Mouse (Mus musculus): ENCODE measurements around the gene Ror1. TPM values are rescaled to one million over a fixed set of nuclear protein-coding genes. Genes with fewer than 3 reads are reported as not detected.

The Ror1 gene
- polyA plus RNA-seq, 1 experiment = 2.6 TPM

GRCm38 (mm10) chr4:100137102-100137835 lies 41.7 kb downstream of the Ror1 start:
- TF ChIP-seq CTCF (IDR thresholded peaks at IDR 0.05; ENCODE audit: insufficient read depth, low read length) = no peak
- no peak for TF ChIP-seq POLR2A (IDR thresholded peaks at IDR 0.05; ENCODE audit: borderline replicate concordance, extremely low read depth, low read depth, low read length)
- no peak for DNase-seq
- Histone ChIP-seq H3K4me1 (ENCODE audit: control insufficient read depth, insufficient read depth, low read length) (no peaks in the 10 kb centered on the region), H3K4me3 (replicated peaks; ENCODE audit: extremely low read depth, low read depth, low read length) (no peak overlapping the region)
- WGBS = 91% methylated on average over 11 of the region's 11 CpGs

GRCm38 (mm10) chr4:100141626-100142025 lies 46.0 kb downstream of the Ror1 start:
- no peak for DNase-seq
- WGBS = 67% methylated on average over 2 of the region's 2 CpGs
- H3K4me3 ChIP-seq (replicated peaks; ENCODE audit: extremely low read depth, low read depth, low read length) = no peak overlapping the region
- TF ChIP-seq CTCF (IDR thresholded peaks at IDR 0.05; ENCODE audit: insufficient read depth, low read length) (no peak), POLR2A (IDR thresholded peaks at IDR 0.05; ENCODE audit: borderline replicate concordance, extremely low read depth, low read depth, low read length) (no peak)
- no peaks in the 10 kb centered on the region for H3K4me1 ChIP-seq (ENCODE audit: control insufficient read depth, insufficient read depth, low read length)

- no peak for DNase-seq
- no peak overlapping the region for H3K4me3 ChIP-seq (replicated peaks; ENCODE audit: extremely low read depth, low read depth, low read length)
- WGBS = 46% methylated on average over 4 of the region's 4 CpGs
- TF ChIP-seq POLR2A (IDR thresholded peaks at IDR 0.05; ENCODE audit: borderline replicate concordance, extremely low read depth, low read depth, low read length) = no peak
- TF ChIP-seq CTCF (IDR thresholded peaks at IDR 0.05; ENCODE audit: insufficient read depth, low read length) = no peak
- H3K4me1 ChIP-seq (ENCODE audit: control insufficient read depth, insufficient read depth, low read length) = no peaks in the 10 kb centered on the region
These were observed 49.2 kb downstream of the Ror1 start for GRCm38 (mm10) chr4:100144744-100145143.

GRCm38 (mm10) chr4:100150797-100151196 lies 55.2 kb downstream of the Ror1 start:
- no peak for TF ChIP-seq CTCF (IDR thresholded peaks at IDR 0.05; ENCODE audit: insufficient read depth, low read length)
- no peak for TF ChIP-seq POLR2A (IDR thresholded peaks at IDR 0.05; ENCODE audit: borderline replicate concordance, extremely low read depth, low read depth, low read length)
- no peaks in the 10 kb centered on the region for H3K4me1 ChIP-seq (ENCODE audit: control insufficient read depth, insufficient read depth, low read length)
- no peak overlapping the region for H3K4me3 ChIP-seq (replicated peaks; ENCODE audit: extremely low read depth, low read depth, low read length)
- DNase-seq = no peak
- 74% methylated on average over 1 of the region's 1 CpGs for WGBS

- Histone ChIP-seq H3K4me3 (replicated peaks; ENCODE audit: extremely low read depth, low read depth, low read length) (no peak overlapping the region), H3K4me1 (ENCODE audit: control insufficient read depth, insufficient read depth, low read length) (no peaks in the 10 kb centered on the region)
- 76% methylated on average over 7 of the region's 7 CpGs for WGBS
- TF ChIP-seq CTCF (IDR thresholded peaks at IDR 0.05; ENCODE audit: insufficient read depth, low read length) (no peak), POLR2A (IDR thresholded peaks at IDR 0.05; ENCODE audit: borderline replicate concordance, extremely low read depth, low read depth, low read length) (no peak)
- DNase-seq = no peak
These were observed 59.1 kb downstream of the Ror1 start for GRCm38 (mm10) chr4:100154560-100155130.

- DNase-seq = no peak
- H3K4me3 ChIP-seq (replicated peaks; ENCODE audit: extremely low read depth, low read depth, low read length) = no peak overlapping the region
- H3K4me1 ChIP-seq (ENCODE audit: control insufficient read depth, insufficient read depth, low read length) = no peaks in the 10 kb centered on the region
- 92% methylated on average over 3 of the region's 3 CpGs for WGBS
- no peak for TF ChIP-seq CTCF (IDR thresholded peaks at IDR 0.05; ENCODE audit: insufficient read depth, low read length)
- TF ChIP-seq POLR2A (IDR thresholded peaks at IDR 0.05; ENCODE audit: borderline replicate concordance, extremely low read depth, low read depth, low read length) = no peak
These were observed 60.1 kb downstream of the Ror1 start for GRCm38 (mm10) chr4:100155731-100156130.

GRCm38 (mm10) chr4:100158401-100158800 lies 62.8 kb downstream of the Ror1 start:
- TF ChIP-seq CTCF (IDR thresholded peaks at IDR 0.05; ENCODE audit: insufficient read depth, low read length) (no peak), POLR2A (IDR thresholded peaks at IDR 0.05; ENCODE audit: borderline replicate concordance, extremely low read depth, low read depth, low read length) (no peak)
- H3K4me3 ChIP-seq (replicated peaks; ENCODE audit: extremely low read depth, low read depth, low read length) = no peak overlapping the region
- no peak for DNase-seq
- 77% methylated on average over 5 of the region's 5 CpGs for WGBS
- no peaks in the 10 kb centered on the region for H3K4me1 ChIP-seq (ENCODE audit: control insufficient read depth, insufficient read depth, low read length)

- Histone ChIP-seq H3K4me3 (replicated peaks; ENCODE audit: extremely low read depth, low read depth, low read length) (no peak overlapping the region), H3K4me1 (ENCODE audit: control insufficient read depth, insufficient read depth, low read length) (no peaks in the 10 kb centered on the region)
- no peak for DNase-seq
- TF ChIP-seq POLR2A (IDR thresholded peaks at IDR 0.05; ENCODE audit: borderline replicate concordance, extremely low read depth, low read depth, low read length) = no peak
- TF ChIP-seq CTCF (IDR thresholded peaks at IDR 0.05; ENCODE audit: insufficient read depth, low read length) = no peak
These were observed 64.6 kb downstream of the Ror1 start for GRCm38 (mm10) chr4:100160156-100160555.

GRCm38 (mm10) chr4:100165790-100166189 lies 70.2 kb downstream of the Ror1 start:
- 72% methylated on average over 7 of the region's 7 CpGs for WGBS

GRCm38 (mm10) chr4:100166871-100167270 lies 71.3 kb downstream of the Ror1 start:
- 58% methylated on average over 3 of the region's 3 CpGs for WGBS
- Histone ChIP-seq H3K4me3 (replicated peaks; ENCODE audit: extremely low read depth, low read depth, low read length) (no peak overlapping the region), H3K4me1 (ENCODE audit: control insufficient read depth, insufficient read depth, low read length) (no peaks in the 10 kb centered on the region; the same call in none of the 2 replicates)
- no peak for TF ChIP-seq CTCF (IDR thresholded peaks at IDR 0.05; ENCODE audit: insufficient read depth, low read length)
- TF ChIP-seq POLR2A (IDR thresholded peaks at IDR 0.05; ENCODE audit: borderline replicate concordance, extremely low read depth, low read depth, low read length) = no peak
- no peak for DNase-seq

More at GRCm38 (mm10) chr4:100165790-100166189, 70.2 kb downstream of the Ror1 start:
- Histone ChIP-seq H3K4me1 (ENCODE audit: control insufficient read depth, insufficient read depth, low read length) (no peaks in the 10 kb centered on the region; the same call in none of the 2 replicates), H3K4me3 (replicated peaks; ENCODE audit: extremely low read depth, low read depth, low read length) (no peak overlapping the region)
- DNase-seq = no peak
- TF ChIP-seq CTCF (IDR thresholded peaks at IDR 0.05; ENCODE audit: insufficient read depth, low read length) (no peak), POLR2A (IDR thresholded peaks at IDR 0.05; ENCODE audit: borderline replicate concordance, extremely low read depth, low read depth, low read length) (no peak)

Data from lung, adult 2 months (tissue).